Mouse (Mus musculus): ENCODE results near the gene Mst1r. TPM values are rescaled to one million over a fixed set of nuclear protein-coding genes. Genes with fewer than 3 reads are reported as not detected.

Gene Mst1r
- polyA plus RNA-seq, 1 experiment from 2014 or later, result 1.5 TPM

GRCm38 (mm10) chr9:107901627-107901914 is 5.1 kb upstream of the Mst1r start:
- no peak for ATAC-seq (ENCODE audit: insufficient number of reproducible peaks, insufficient read depth, low FRiP score, low read depth)
- WGBS, result 23% methylated on average over 17 of the region's 17 CpGs
- Histone ChIP-seq H3K9ac (ENCODE audit: low read length) (no peak overlapping the region), H3K27ac (replicated peaks in 1 of 2; ENCODE audit: control insufficient read depth in 1 of 2, insufficient read depth in 1 of 2, low read depth in 2 of 2, low read length in 2 of 2) (no peak overlapping the region), H3K4me1 (ENCODE audit: control insufficient read depth in 2 of 2, insufficient read depth in 2 of 2, low read length in 2 of 2) (peaks cover 9 to 14% of the 10 kb centered on the region in 2 experiments; a peak in 3 of 4 replicates), H3K9me3 (ENCODE audit: control insufficient read depth, low read length) (no peaks in the 10 kb centered on the region), H3K4me3 (ENCODE audit: control insufficient read depth in 1 of 2, insufficient read depth in 1 of 2, low read depth in 1 of 2, low read length in 2 of 2) (peak overlapping the region in 1 of 2 experiments; percentile 35; a peak in 2 of 4 replicates), H3K4me2 (ENCODE audit: low read length) (peak overlapping the region; percentile 68), H3K36me3 (ENCODE audit: control insufficient read depth, insufficient read depth, low read length) (peaks cover 23% of the 10 kb centered on the region), H3K27me3 (ENCODE audit: control insufficient read depth, insufficient read depth, low read length) (peaks cover 9% of the 10 kb centered on the region)

DNA sequence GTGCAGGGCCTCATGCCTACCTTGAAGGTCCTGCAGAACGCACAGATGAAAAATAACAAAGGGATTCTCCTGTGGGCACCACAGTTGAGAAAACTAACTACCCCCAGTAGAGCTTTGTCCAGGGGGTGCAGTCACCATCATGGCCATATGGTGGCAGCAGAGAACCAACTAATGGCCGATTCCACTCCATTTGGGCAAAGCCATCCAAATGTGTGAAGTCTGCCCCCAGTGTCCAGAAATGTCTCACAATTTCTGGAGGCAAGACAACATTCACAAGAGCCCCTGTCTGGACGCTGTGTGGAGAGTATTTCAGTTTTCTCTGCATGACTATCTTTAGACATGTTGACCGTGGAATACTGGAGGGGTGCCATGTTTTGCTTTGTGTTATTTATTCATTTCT is 1.9 kb upstream of the Mst1r start:
- Histone ChIP-seq H3K4me2 (ENCODE audit: low read length) (no peak overlapping the region), H3K27me3 (ENCODE audit: control insufficient read depth, insufficient read depth, low read length) (peaks cover 9% of the 10 kb centered on the region), H3K9me3 (ENCODE audit: control insufficient read depth, low read length) (no peaks in the 10 kb centered on the region), H3K27ac (replicated peaks in 1 of 2; ENCODE audit: control insufficient read depth in 1 of 2, insufficient read depth in 1 of 2, low read depth in 2 of 2, low read length in 2 of 2) (0 out of 4 replicates have a peak overlapping the region, but pooled peaks of 1 of the 2 experiments have one; percentile 4), H3K9ac (ENCODE audit: low read length) (no peak overlapping the region; the same call in 1 of the 2 replicates), H3K4me3 (ENCODE audit: control insufficient read depth in 1 of 2, insufficient read depth in 1 of 2, low read depth in 1 of 2, low read length in 2 of 2) (no peak overlapping the region), H3K4me1 (ENCODE audit: control insufficient read depth in 2 of 2, insufficient read depth in 2 of 2, low read length in 2 of 2) (peaks cover 34 to 39% of the 10 kb centered on the region in 2 experiments), H3K36me3 (ENCODE audit: control insufficient read depth, insufficient read depth, low read length) (peaks cover 14% of the 10 kb centered on the region)
- 2% methylated on average over 4 of the region's 4 CpGs for WGBS
- ATAC-seq (ENCODE audit: insufficient number of reproducible peaks, insufficient read depth, low FRiP score, low read depth), result peak; percentile 6; the same call in 1 of the 2 replicates

DNA sequence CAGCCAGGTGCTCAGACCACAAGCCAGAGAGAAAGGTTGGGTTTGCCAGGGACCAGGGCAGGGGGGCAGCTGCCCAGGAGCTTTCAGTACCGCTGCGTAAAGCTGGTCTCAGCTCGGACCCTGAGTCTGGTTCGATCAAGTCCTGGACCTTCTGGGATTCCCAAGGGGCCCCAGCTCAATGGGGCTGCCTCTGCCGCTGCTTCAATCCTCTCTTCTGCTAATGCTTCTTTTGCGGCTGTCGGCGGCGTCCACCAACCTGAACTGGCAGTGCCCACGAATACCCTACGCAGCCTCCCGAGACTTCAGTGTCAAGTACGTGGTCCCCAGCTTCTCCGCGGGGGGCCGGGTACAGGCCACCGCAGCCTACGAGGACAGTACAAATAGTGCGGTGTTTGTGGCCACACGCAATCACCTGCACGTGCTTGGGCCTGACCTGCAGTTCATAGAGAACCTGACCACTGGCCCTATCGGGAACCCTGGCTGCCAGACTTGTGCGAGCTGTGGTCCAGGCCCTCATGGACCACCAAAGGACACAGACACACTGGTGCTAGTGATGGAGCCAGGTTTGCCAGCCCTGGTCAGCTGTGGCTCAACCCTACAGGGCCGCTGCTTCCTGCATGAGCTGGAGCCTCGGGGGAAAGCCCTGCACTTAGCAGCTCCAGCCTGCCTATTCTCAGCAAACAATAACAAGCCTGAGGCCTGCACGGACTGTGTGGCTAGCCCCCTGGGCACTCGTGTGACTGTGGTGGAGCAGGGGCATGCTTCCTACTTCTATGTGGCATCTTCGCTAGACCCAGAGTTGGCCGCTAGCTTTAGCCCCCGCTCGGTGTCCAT is 511 bp downstream of the Mst1r start:
- Histone ChIP-seq H3K9me3 (ENCODE audit: control insufficient read depth, low read length) (no peaks in the 10 kb centered on the region), H3K27me3 (ENCODE audit: control insufficient read depth, insufficient read depth, low read length) (no peaks in the 10 kb centered on the region), H3K9ac (ENCODE audit: low read length) (peak overlapping the region; percentile 74), H3K4me2 (ENCODE audit: low read length) (peak overlapping the region; percentile 80), H3K27ac (replicated peaks in 1 of 2; ENCODE audit: control insufficient read depth in 1 of 2, insufficient read depth in 1 of 2, low read depth in 2 of 2, low read length in 2 of 2) (peak overlapping the region in 1 of 2 experiments; percentile 30; a peak in 1 of 4 replicates), H3K4me1 (ENCODE audit: control insufficient read depth in 2 of 2, insufficient read depth in 2 of 2, low read length in 2 of 2) (peaks cover 34 to 39% of the 10 kb centered on the region in 2 experiments), H3K36me3 (ENCODE audit: control insufficient read depth, insufficient read depth, low read length) (peaks cover 2% of the 10 kb centered on the region; the same call in 1 of the 2 replicates), H3K4me3 (ENCODE audit: control insufficient read depth in 1 of 2, insufficient read depth in 1 of 2, low read depth in 1 of 2, low read length in 2 of 2) (peak overlapping the region; percentile 44 to 50)
- ATAC-seq (ENCODE audit: insufficient number of reproducible peaks, insufficient read depth, low FRiP score, low read depth), result no peak
- WGBS, result 47% methylated on average over 31 of the region's 31 CpGs

DNA sequence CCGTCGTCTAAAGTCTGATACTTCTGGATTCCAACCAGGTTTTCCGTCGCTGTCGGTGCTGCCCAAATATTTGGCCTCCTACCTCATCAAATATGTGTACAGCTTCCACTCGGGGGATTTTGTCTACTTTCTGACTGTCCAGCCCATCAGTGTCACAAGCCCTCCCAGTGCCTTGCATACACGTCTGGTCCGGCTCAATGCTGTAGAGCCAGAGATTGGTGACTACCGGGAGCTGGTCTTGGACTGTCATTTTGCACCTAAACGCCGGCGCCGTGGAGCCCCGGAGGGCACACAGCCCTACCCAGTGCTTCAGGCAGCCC is 1.1 kb downstream of the Mst1r start:
- H3K27me3 ChIP-seq (ENCODE audit: control insufficient read depth, insufficient read depth, low read length), result no peaks in the 10 kb centered on the region
- H3K4me2 ChIP-seq (ENCODE audit: low read length), result peak overlapping the region; percentile 80
- no peak for ATAC-seq (ENCODE audit: insufficient number of reproducible peaks, insufficient read depth, low FRiP score, low read depth)
- peak overlapping the region; percentile 28 to 44; a peak in 3 of 4 replicates for H3K4me3 ChIP-seq (ENCODE audit: control insufficient read depth in 1 of 2, insufficient read depth in 1 of 2, low read depth in 1 of 2, low read length in 2 of 2)
- peak overlapping the region; percentile 74; the same call in 1 of the 2 replicates for H3K9ac ChIP-seq (ENCODE audit: low read length)
- H3K36me3 ChIP-seq (ENCODE audit: control insufficient read depth, insufficient read depth, low read length), result no peaks in the 10 kb centered on the region
- H3K4me1 ChIP-seq (ENCODE audit: control insufficient read depth in 2 of 2, insufficient read depth in 2 of 2, low read length in 2 of 2), result peaks cover 34 to 39% of the 10 kb centered on the region in 2 experiments
- WGBS, result 66% methylated on average over 14 of the region's 14 CpGs
- H3K27ac ChIP-seq (replicated peaks in 1 of 2; ENCODE audit: control insufficient read depth in 1 of 2, insufficient read depth in 1 of 2, low read depth in 2 of 2, low read length in 2 of 2), result no peak overlapping the region
- H3K9me3 ChIP-seq (ENCODE audit: control insufficient read depth, low read length), result no peaks in the 10 kb centered on the region

- H3K4me1 ChIP-seq (ENCODE audit: control insufficient read depth in 2 of 2, insufficient read depth in 2 of 2, low read length in 2 of 2), result peaks cover 34 to 39% of the 10 kb centered on the region in 2 experiments
- H3K27ac ChIP-seq (replicated peaks in 1 of 2; ENCODE audit: control insufficient read depth in 1 of 2, insufficient read depth in 1 of 2, low read depth in 2 of 2, low read length in 2 of 2), result peak overlapping the region; percentile 15 to 41; a peak in 1 of 4 replicates
- H3K4me2 ChIP-seq (ENCODE audit: low read length), result peak overlapping the region; percentile 80
- no peak for ATAC-seq (ENCODE audit: insufficient number of reproducible peaks, insufficient read depth, low FRiP score, low read depth)
- peak overlapping the region; percentile 14 for H3K9ac ChIP-seq (ENCODE audit: low read length)
- WGBS, result 34% methylated on average over 18 of the region's 18 CpGs
- H3K36me3 ChIP-seq (ENCODE audit: control insufficient read depth, insufficient read depth, low read length), result no peaks in the 10 kb centered on the region
- no peaks in the 10 kb centered on the region for H3K9me3 ChIP-seq (ENCODE audit: control insufficient read depth, low read length)
- peak overlapping the region; percentile 14 to 28; a peak in 3 of 4 replicates for H3K4me3 ChIP-seq (ENCODE audit: control insufficient read depth in 1 of 2, insufficient read depth in 1 of 2, low read depth in 1 of 2, low read length in 2 of 2)
- no peaks in the 10 kb centered on the region for H3K27me3 ChIP-seq (ENCODE audit: control insufficient read depth, insufficient read depth, low read length)
These were observed 1.9 kb downstream of the Mst1r start for GRCm38 (mm10) chr9:107908410-107909158.

- no peak for ATAC-seq (ENCODE audit: insufficient number of reproducible peaks, insufficient read depth, low FRiP score, low read depth)
These were observed 3.5 kb downstream of the Mst1r start for GRCm38 (mm10) chr9:107910025-107910769.

More at GRCm38 (mm10) chr9:107910025-107910769, 3.5 kb downstream of the Mst1r start:
- H3K27ac ChIP-seq (replicated peaks in 1 of 2; ENCODE audit: control insufficient read depth in 1 of 2, insufficient read depth in 1 of 2, low read depth in 2 of 2, low read length in 2 of 2), result peak overlapping the region; percentile 8 to 21; a peak in 1 of 4 replicates
- H3K4me3 ChIP-seq (ENCODE audit: control insufficient read depth in 1 of 2, insufficient read depth in 1 of 2, low read depth in 1 of 2, low read length in 2 of 2), result no peak overlapping the region
- H3K4me1 ChIP-seq (ENCODE audit: control insufficient read depth in 2 of 2, insufficient read depth in 2 of 2, low read length in 2 of 2), result peaks cover 34 to 35% of the 10 kb centered on the region in 2 experiments
- H3K4me2 ChIP-seq (ENCODE audit: low read length), result peak overlapping the region; percentile 80; the same call in 1 of the 2 replicates
- WGBS, result 75% methylated on average over 15 of the region's 15 CpGs
- H3K9ac ChIP-seq (ENCODE audit: low read length), result no peak overlapping the region
- H3K27me3 ChIP-seq (ENCODE audit: control insufficient read depth, insufficient read depth, low read length), result no peaks in the 10 kb centered on the region
- no peaks in the 10 kb centered on the region for H3K9me3 ChIP-seq (ENCODE audit: control insufficient read depth, low read length)
- no peaks in the 10 kb centered on the region for H3K36me3 ChIP-seq (ENCODE audit: control insufficient read depth, insufficient read depth, low read length)
